In genomic region chr5:24452030-24452690, GRCm38 (mm10) we compare ENCODE assay signal across 8 mouse cellular contexts. TPM values are rescaled to one million over a fixed set of nuclear protein-coding genes. Genes with fewer than 3 reads are reported as not detected.
A peak's percentile ranks its signal among the peaks of the same experiment; 100 is the strongest.
DNase-seq lines count a peak whose midpoint lies in the region; ATAC-seq and TF ChIP-seq lines count a peak whose summit lies in the region.

TSS of gene Agap3 (plus strand) at chr5:24452177.

- peak within 1 kb of the TSS; percentile 98 for H3K4me2 ChIP-seq in hindbrain, postnatal 0 days (ENCODE audit: low read depth, low read length)
- H3K4me2 ChIP-seq in myocyte (ENCODE audit: low read depth): peak within 1 kb of the TSS; percentile 83

- peaks cover 38% of the 10 kb centered on the region for H3K4me1 ChIP-seq in hindbrain, postnatal 0 days (ENCODE audit: insufficient read depth, low read length)
- H3K4me1 ChIP-seq in liver, adult 2 months (ENCODE audit: control insufficient read depth, insufficient read depth, low read length): peaks cover 12% of the 10 kb centered on the region

- peak within 1 kb of the TSS; percentile 87 for H3K4me3 ChIP-seq in hindbrain, postnatal 0 days (ENCODE audit: low read length)
- peak within 1 kb of the TSS; percentile 73 for H3K4me3 ChIP-seq in liver, adult 2 months (ENCODE audit: insufficient read depth, low read depth, low read length)
- peak within 1 kb of the TSS; percentile 87 for H3K4me3 ChIP-seq in myocyte

- H3K9ac ChIP-seq in hindbrain, postnatal 0 days (replicated peaks; ENCODE audit: low read length): peak within 1 kb of the TSS; percentile 92
- H3K9ac ChIP-seq in liver, adult 2 months (ENCODE audit: low read depth, low read length): peak within 1 kb of the TSS; percentile 86

- no peaks in the 10 kb centered on the region for H3K36me3 ChIP-seq in hindbrain, postnatal 0 days (ENCODE audit: insufficient read depth, low read length)
- no peaks in the 10 kb centered on the region for H3K36me3 ChIP-seq in liver, adult 2 months (ENCODE audit: control insufficient read depth, insufficient read depth, low read length)
- H3K36me3 ChIP-seq in myocyte (ENCODE audit: control insufficient read depth, insufficient read depth): no peaks in the 10 kb centered on the region

- no peaks in the 10 kb centered on the region for H3K9me3 ChIP-seq in hindbrain, postnatal 0 days (ENCODE audit: low read length)

- TF ChIP-seq POLR2A in liver, adult 2 months (IDR thresholded peaks at IDR 0.05; ENCODE audit: extremely low read depth, insufficient read depth, low read length): no peak
- TF ChIP-seq POLR2A in myocyte (IDR thresholded peaks at IDR 0.05; ENCODE audit: insufficient read length, low read depth): no peak

- peak; percentile 42 for DNase-seq in urinary bladder, postnatal 25 days (ENCODE audit: low spot score)
- no peak for DNase-seq in urinary bladder, postnatal 36 days (ENCODE audit: low spot score in 2 of 2)
- DNase-seq in cerebellum, postnatal 10 days: peak; percentile 69 to 72
- no peak for DNase-seq in gastrocnemius, postnatal 25 days
- peak; percentile 67 for DNase-seq in hindbrain, postnatal 0 days (ENCODE audit: low spot score)
- no peak for DNase-seq in liver, adult 2 months (ENCODE audit: extremely low read depth, low read depth, low spot score)
- no peak for DNase-seq in ovary, postnatal 14 days (ENCODE audit: low spot score)

- H3K79me2 ChIP-seq in liver, adult 2 months (ENCODE audit: control insufficient read depth, insufficient read depth, low read length): peaks cover 31% of the 10 kb centered on the region
- H3K79me2 ChIP-seq in myocyte (ENCODE audit: control insufficient read depth, insufficient read depth): peaks cover 48% of the 10 kb centered on the region

- H3ac ChIP-seq in myocyte (ENCODE audit: control insufficient read depth, insufficient read length): peak within 1 kb of the TSS; percentile 94

- peak within 1 kb of the TSS; percentile 90 for H3K27ac ChIP-seq in hindbrain, postnatal 0 days
- peak within 1 kb of the TSS; percentile 72 for H3K27ac ChIP-seq in liver, adult 2 months (replicated peaks; ENCODE audit: insufficient read depth, low read depth, low read length)

- ATAC-seq in hindbrain, postnatal 0 days: peak; percentile 2

- 2% methylated on average over 63 of the region's 85 CpGs for WGBS in hindbrain, postnatal 0 days
- under 1% methylated on average over 78 of the region's 85 CpGs for WGBS in liver, adult 2 months

- no peak for TF ChIP-seq CTCF in hindbrain, postnatal 0 days (IDR thresholded peaks at IDR 0.05; ENCODE audit: low read depth)
- no peak for TF ChIP-seq CTCF in liver, adult 2 months (IDR thresholded peaks at IDR 0.05; ENCODE audit: low read depth, low read length)

- no peaks in the 10 kb centered on the region for H3K27me3 ChIP-seq in hindbrain, postnatal 0 days (ENCODE audit: insufficient read depth, low read length)
- H3K27me3 ChIP-seq in liver, adult 2 months (ENCODE audit: control insufficient read depth, insufficient read depth, low read length): no peaks in the 10 kb centered on the region
- H3K27me3 ChIP-seq in myocyte (ENCODE audit: control insufficient read depth, insufficient read depth, insufficient read length): no peaks in the 10 kb centered on the region

TF ChIP-seq in myocyte, 11 proteins besides CTCF, POLR2A, EP300 and RAD21:
- TF ChIP-seq POLR2AphosphoS2 (IDR thresholded peaks at IDR 0.05; ENCODE audit: insufficient read length, low read depth): no peak
- peak in 1 of 3 experiments; percentile 3 for TF ChIP-seq MYOG (IDR thresholded peaks at IDR 0.05; ENCODE audit: control insufficient read depth in 1 of 3, insufficient read depth in 1 of 3, insufficient read length in 2 of 3, low read depth in 2 of 3)
- TF ChIP-seq SRF (IDR thresholded peaks at IDR 0.05; ENCODE audit: control insufficient read depth, insufficient read length, low read depth): no peak
- no peak for TF ChIP-seq TCF3 (IDR thresholded peaks at IDR 0.05; ENCODE audit: insufficient read length, low read depth)
- TF ChIP-seq MAX (IDR thresholded peaks at IDR 0.05; ENCODE audit: low read depth): no peak
- no peak for TF ChIP-seq CEBPB (IDR thresholded peaks at IDR 0.05; ENCODE audit: insufficient read depth, poor library complexity, severe bottlenecking)
- TF ChIP-seq MYOD1 (IDR thresholded peaks at IDR 0.05; ENCODE audit: control insufficient read depth in 1 of 3, insufficient read length in 2 of 3, low read depth in 2 of 3): no peak
- no peak for TF ChIP-seq E2F4 (IDR thresholded peaks at IDR 0.05; ENCODE audit: insufficient read depth)

RNA-seq across cellular contexts. Expression of gene Agap3, which starts in this region (rescaled TPM):
- 10 to 100 TPM; 52.4 to 56.0 TPM for total RNA-seq in gastrocnemius, postnatal 25 days (2021)
- total RNA-seq in hindbrain, postnatal 0 days (2014; rRNA removed): 277 and 287 TPM in 2 replicates
- 112 and 121 TPM in 2 replicates for polyA plus RNA-seq in hindbrain, postnatal 0 days (2015; fragmentation: Nextera tagmentation; extraction: Ambion mirVana)
- total RNA-seq in liver, adult 2 months (2014; rRNA removed): 13.8 and 17.9 TPM in 2 replicates
- polyA plus RNA-seq in liver, adult 2 months (2012; rRNA removed): 33.7 and 37.8 TPM in 2 replicates
- 119 TPM for polyA plus RNA-seq in myocyte (2012; fragmentation: generic; extraction: Trizol)

Comparison
In these comparisons a context has a peak if more than half of its experiments do, and no peak if none do; other contexts are left out.
1. DNase-seq: peak in urinary bladder, postnatal 25 days (single experiment), cerebellum, postnatal 10 days (2 of 2) and hindbrain, postnatal 0 days (single experiment); none in urinary bladder, postnatal 36 days (0 of 2), gastrocnemius, postnatal 25 days (single experiment), liver, adult 2 months (single experiment) and ovary, postnatal 14 days (single experiment).
2. Peak in every context shown above with its lines, with median percentiles within 50 percentile points of each other: H3K4me3 ChIP-seq.